Mouse (Mus musculus) heart, postnatal 0 days (tissue): Measurements from ENCODE around the gene Ssna1.

Experiments
- CTCF ChIP-seq: IDR thresholded peaks from 2 replicates; pipeline ENCODE4 v1.5.1; 2016; ENCODE audit warnings: antibody characterized with exemption, control low read depth, low read depth
- EP300 ChIP-seq: IDR thresholded peaks from 2 replicates; pipeline ENCODE4 v1.6.1; 2016; ENCODE audit warnings: antibody characterized with exemption, low read depth

DNA sequence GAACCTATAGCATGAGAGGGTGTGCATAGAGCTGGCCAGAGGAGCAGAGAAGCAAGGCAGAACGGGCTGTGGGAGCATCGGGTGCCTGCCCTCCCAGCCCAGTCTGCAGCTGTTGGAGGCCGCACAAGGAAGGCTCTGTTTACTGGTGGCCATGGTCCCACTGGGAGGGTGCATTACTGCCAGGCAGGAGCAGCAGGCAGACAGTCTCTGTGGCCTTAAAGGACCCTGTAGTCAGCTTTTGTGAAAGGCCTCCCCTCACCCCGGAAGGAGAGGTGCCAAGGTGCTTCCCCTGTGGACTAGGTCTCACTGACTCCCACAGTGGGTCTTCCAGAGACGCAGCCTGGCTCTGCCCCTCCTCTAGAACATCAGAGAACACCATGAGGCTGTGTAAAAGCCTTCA lies 45.4 kb downstream of the Ssna1 start:
- TF ChIP-seq EP300 (no peak), CTCF (no peak)
